Mouse (Mus musculus) E14TG2a.4 (cell line): ENCODE data around the gene Atf2.

ENCODE experiments used
- CTCF ChIP-seq: conservative IDR thresholded peaks from 2 replicates; pipeline ENCODE4 v1.5.1; 2014; ENCODE audit warnings: low read length
- POU5F1 ChIP-seq: IDR thresholded peaks from 2 replicates; pipeline ENCODE4 v1.6.1; 2014; ENCODE audit warnings: low read length, borderline replicate concordance

DNA sequence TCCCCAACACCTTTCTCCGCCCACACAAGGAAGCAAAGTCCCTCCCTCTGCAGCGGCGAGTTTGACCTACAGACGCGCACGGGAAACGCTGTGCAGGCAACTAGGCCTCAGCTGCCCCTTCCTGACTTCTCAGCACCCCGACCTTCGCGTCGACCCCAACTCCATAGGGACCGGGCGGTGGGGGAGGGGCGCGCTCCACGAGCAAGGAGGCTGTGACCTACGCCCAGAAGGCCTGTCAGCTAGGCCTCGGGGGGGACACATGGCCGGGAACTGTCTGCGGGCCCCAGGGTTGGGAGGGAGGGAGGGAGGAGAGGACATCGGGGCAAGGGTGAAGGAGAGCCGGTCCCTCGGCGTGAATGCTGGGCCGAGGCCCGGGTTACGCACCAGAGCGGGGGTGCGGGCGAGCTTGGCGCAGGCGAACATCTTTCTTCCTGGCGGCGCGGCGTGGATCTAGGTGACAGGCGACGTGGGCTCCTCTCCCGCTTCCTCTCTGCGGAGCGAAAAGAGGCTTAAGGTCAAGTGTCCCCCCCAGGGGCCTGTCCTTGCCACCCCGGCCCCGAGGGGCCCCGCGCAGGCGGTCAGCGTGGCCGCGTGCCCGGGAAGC lies 18.2 kb upstream of the Atf2 start:
- TF ChIP-seq CTCF = no peak
- TF ChIP-seq POU5F1 = no peak
